Comparison of ENCODE assay signal across 30 mouse cellular contexts in genomic region chr9:40611626-40612025, GRCm38 (mm10). TPM values are rescaled to one million over a fixed set of nuclear protein-coding genes. Genes with fewer than 3 reads are reported as not detected.
DNase-seq lines count a peak whose midpoint lies in the region; ATAC-seq and TF ChIP-seq lines count a peak whose summit lies in the region.
"Had no signal": no experiment of that assay in that cellular context is flagged by ENCODE, and none has a peak within 500 bp of the region (broad histone marks: within the 10 kb centered on the region; RNA-seq: fewer than 3 reads in every experiment).

No protein-coding gene starts in this region.

- ATAC-seq in kidney, embryonic 14.5 days (ENCODE audit: low FRiP score, low TSS enrichment), result 0 out of 2 replicates have a peak, but pooled peaks have one; percentile 11
- ATAC-seq: forebrain, embryonic 13.5 days; forebrain, embryonic 16.5 days had no signal

- TF ChIP-seq POLR2A in myocyte (IDR thresholded peaks at IDR 0.05; ENCODE audit: insufficient read length, low read depth), result no peak

- H3K4me3 ChIP-seq in kidney, embryonic 14.5 days (ENCODE audit: low read length), result no peak overlapping the region
- no peak overlapping the region for H3K4me3 ChIP-seq in myocyte
- H3K4me3 ChIP-seq: forebrain, embryonic 10.5 days; forebrain, embryonic 13.5 days; heart, adult 2 months; hindbrain, embryonic 12.5 days; hindbrain, embryonic 15.5 days had no signal

- no peaks in the 10 kb centered on the region; the same call in 1 of the 2 replicates for H3K4me1 ChIP-seq in kidney, embryonic 14.5 days (ENCODE audit: control insufficient read depth, insufficient read depth, low read length)

- H3K9me3 ChIP-seq in kidney, embryonic 14.5 days (ENCODE audit: control insufficient read depth, low read length), result no peaks in the 10 kb centered on the region
- H3K9me3 ChIP-seq: forebrain, embryonic 13.5 days; hindbrain, embryonic 12.5 days; hindbrain, embryonic 15.5 days had no signal

- no peak overlapping the region for H3K27ac ChIP-seq in kidney, embryonic 14.5 days (ENCODE audit: low read depth, low read length)
- H3K27ac ChIP-seq: forebrain, embryonic 10.5 days; forebrain, embryonic 13.5 days; heart, adult 2 months; hindbrain, embryonic 12.5 days; hindbrain, embryonic 15.5 days had no signal

- H3K9ac ChIP-seq in kidney, embryonic 14.5 days (ENCODE audit: low read depth, low read length), result no peak overlapping the region
- H3K9ac ChIP-seq: forebrain, embryonic 13.5 days; hindbrain, embryonic 12.5 days; hindbrain, embryonic 15.5 days had no signal

- no peak overlapping the region for H3K4me2 ChIP-seq in kidney, embryonic 14.5 days (replicated peaks; ENCODE audit: low read depth, low read length)
- H3K4me2 ChIP-seq in myocyte (ENCODE audit: low read depth), result peak overlapping the region; percentile 9
- H3K4me2 ChIP-seq: forebrain, embryonic 13.5 days; heart, embryonic 11.5 days; hindbrain, embryonic 12.5 days; hindbrain, embryonic 15.5 days had no signal

- H3K79me2 ChIP-seq in myocyte (ENCODE audit: control insufficient read depth, insufficient read depth), result no peaks in the 10 kb centered on the region

- WGBS in kidney, embryonic 14.5 days, result 55% methylated on average over 3 of the region's 3 CpGs

- H3K36me3 ChIP-seq in kidney, embryonic 14.5 days (ENCODE audit: control insufficient read depth, insufficient read depth, low read length), result no peaks in the 10 kb centered on the region
- no peaks in the 10 kb centered on the region for H3K36me3 ChIP-seq in myocyte (ENCODE audit: control insufficient read depth, insufficient read depth)
- H3K36me3 ChIP-seq: forebrain, embryonic 10.5 days; hindbrain, embryonic 12.5 days; hindbrain, embryonic 15.5 days had no signal

- DNase-seq in kidney, adult 11 months, result no peak
- DNase-seq in 3T3-L1 (ENCODE audit: low read depth, low spot score), result peak; percentile 44
- peak; percentile 50 for DNase-seq in ZHBTc4 (ENCODE audit: low read depth, low spot score)
- no peak for DNase-seq in embryo, embryonic 10.5 days (ENCODE audit: low spot score)
- no peak for DNase-seq in cerebellum, adult 9-11 months
- DNase-seq: adrenal gland, adult 8-10 months; adrenal gland, postnatal 25 days; B cell, adult 2 months; cerebellum, adult 18-20 months; cerebellum, postnatal 10 days; cerebellum, postnatal 36 days; gastrocnemius, postnatal 10 days; gastrocnemius, postnatal 36 days; heart, adult 2 months had no signal

- H3ac ChIP-seq in myocyte (ENCODE audit: control insufficient read depth, insufficient read length), result no peak overlapping the region

- no peaks in the 10 kb centered on the region for H3K27me3 ChIP-seq in kidney, embryonic 14.5 days (ENCODE audit: control insufficient read depth, insufficient read depth, low read length)
- H3K27me3 ChIP-seq in myocyte (ENCODE audit: control insufficient read depth, insufficient read depth, insufficient read length), result no peaks in the 10 kb centered on the region
- H3K27me3 ChIP-seq: CH12.LX; forebrain, embryonic 13.5 days; hindbrain, embryonic 12.5 days; hindbrain, embryonic 15.5 days had no signal

TF ChIP-seq in myocyte, 11 proteins besides CTCF, POLR2A, EP300 and RAD21:
- TF ChIP-seq MYOD1 (IDR thresholded peaks at IDR 0.05; ENCODE audit: control insufficient read depth in 1 of 3, insufficient read length in 2 of 3, low read depth in 2 of 3), result no peak
- TF ChIP-seq CEBPB (IDR thresholded peaks at IDR 0.05; ENCODE audit: insufficient read depth, poor library complexity, severe bottlenecking), result no peak
- TF ChIP-seq USF1 (IDR thresholded peaks at IDR 0.05; ENCODE audit: low read depth), result no peak
- TF ChIP-seq POLR2AphosphoS2 (IDR thresholded peaks at IDR 0.05; ENCODE audit: insufficient read length, low read depth), result no peak
- TF ChIP-seq MAX (IDR thresholded peaks at IDR 0.05; ENCODE audit: low read depth), result no peak
- TF ChIP-seq TCF12 (IDR thresholded peaks at IDR 0.05; ENCODE audit: insufficient read depth, poor library complexity, severe bottlenecking), result no peak
TF ChIP-seq in myocyte: peak in this region for 0.

RNA-seq across cellular contexts. Expression of gene Gm21915, which starts 58.8 kb away (rescaled TPM):
- polyA plus RNA-seq in kidney, embryonic 14.5 days (2014; fragmentation: Nextera tagmentation; extraction: Ambion mirVana), result not detected in 2 replicates
- polyA plus RNA-seq in myocyte (2012; fragmentation: generic; extraction: Trizol), result not detected
- polyA plus RNA-seq: brain, embryonic 14.5 days; cortical plate, adult 2 months; embryonic facial prominence, embryonic 11.5 days; embryonic facial prominence, embryonic 14.5 days; forebrain, embryonic 10.5 days; forebrain, embryonic 13.5 days; forebrain, embryonic 16.5 days; heart, adult 2 months; heart, embryonic 11.5 days; heart, embryonic 14.5 days; heart, postnatal 0 days; hindbrain, embryonic 12.5 days; hindbrain, embryonic 15.5 days; intestine, embryonic 14.5 days had no signal

Comparison
In these comparisons a context has a peak if more than half of its experiments do, and no peak if none do; other contexts are left out.
1. DNase-seq: peak in 3T3-L1 (single experiment) and ZHBTc4 (single experiment); none in kidney, adult 11 months (single experiment), embryo, embryonic 10.5 days (single experiment) and cerebellum, adult 9-11 months (single experiment).